Mouse (Mus musculus) limb, embryonic 13.5 days (tissue): ENCODE data around the gene Celsr1. TPM values are rescaled to one million over a fixed set of nuclear protein-coding genes. Genes with fewer than 3 reads are reported as not detected.

Experiments
- ATAC-seq: fragments of 200-750 bp; cut with Nextera tagmentation; 2 replicates; pipeline ENCODE4 v1.8.0; 2017; ENCODE audit warnings: low read depth, moderate number of reproducible peaks, moderate TSS enrichment; ENCODE audit not compliant: low FRiP score
- H3K27ac ChIP-seq: fragments of 300-500 bp; sonication (generic); 2 replicates; pipeline ENCODE4 v1.5.1; 2015; ENCODE audit warnings: inconsistent platforms, mild to moderate bottlenecking, moderate library complexity
- H3K27me3 ChIP-seq: fragments of 300-500 bp; sonication (generic); 2 replicates; pipeline ENCODE4 v1.6.1; 2015; ENCODE audit warnings: mild to moderate bottlenecking, inconsistent platforms
- H3K36me3 ChIP-seq: fragments of 300-500 bp; sonication (generic); 2 replicates; pipeline ENCODE4 v1.6.1; 2015; ENCODE audit warnings: inconsistent platforms, mild to moderate bottlenecking, moderate library complexity
- H3K4me1 ChIP-seq: fragments of 300-500 bp; sonication (generic); 2 replicates; pipeline ENCODE4 v1.6.1; 2015; ENCODE audit warnings: inconsistent platforms
- H3K4me2 ChIP-seq: fragments of 300-500 bp; sonication (generic); replicated peaks from 2 replicates; pipeline ENCODE4 v1.6.1; 2015; ENCODE audit warnings: inconsistent platforms, mild to moderate bottlenecking, moderate library complexity
- H3K4me3 ChIP-seq: fragments of 300-500 bp; sonication (generic); 2 replicates; pipeline ENCODE4 v1.5.1; 2015; ENCODE audit warnings: moderate library complexity, mild to moderate bottlenecking, inconsistent platforms
- H3K9ac ChIP-seq: fragments of 300-500 bp; sonication (generic); 2 replicates; pipeline ENCODE4 v1.6.1; 2015; ENCODE audit warnings: mild to moderate bottlenecking, inconsistent platforms
- H3K9me3 ChIP-seq: fragments of 300-500 bp; sonication (generic); 2 replicates; pipeline ENCODE4 v1.6.1; 2016; ENCODE audit warnings: inconsistent platforms
- WGBS: fragments of 180-500 bp; shearing (Covaris S2); methylation state at CpG from one replicate; pipeline ENCODE4 v1.1.7; 2015; 5-methylcytosine and 5-hydroxymethylcytosine counted together
- polyA plus RNA-seq: library from polyadenylated mRNA; unstranded; fragments of >200 nt; fragmentation: Nextera tagmentation; extraction: Ambion mirVana; gene quantifications from 2 replicates; pipeline ENCODE4 v1.2.1, GENCODE M21; 2015

Gene Celsr1
- polyA plus RNA-seq, 1 experiment from 2014 or later = 2.0 TPM

DNA sequence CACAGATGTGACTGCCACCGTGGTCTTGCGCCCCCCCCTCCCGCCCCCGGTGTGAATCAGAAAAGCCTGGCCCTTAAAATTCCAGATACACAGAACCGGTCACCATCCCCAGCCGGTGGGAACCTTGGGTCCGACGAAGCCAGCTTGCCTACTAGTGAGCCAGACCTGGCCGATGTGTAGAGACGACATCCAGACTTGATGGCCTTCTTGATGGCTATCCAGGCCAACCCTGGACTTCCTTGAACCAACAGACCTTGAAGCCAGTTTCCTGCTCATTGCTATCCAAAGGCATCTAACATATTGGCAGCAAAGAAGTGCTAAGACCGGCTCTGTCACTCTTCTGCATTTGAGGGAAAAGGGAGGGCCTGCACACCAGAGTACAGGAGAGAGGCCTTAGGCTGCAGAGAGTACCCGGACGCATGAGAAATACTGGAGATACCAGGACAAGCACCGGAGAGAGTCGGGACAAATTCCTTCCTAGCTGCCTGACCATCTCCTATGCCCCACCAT is 174.5 kb downstream of the Celsr1 start:
- ATAC-seq = peak; percentile 33; the same call in 1 of the 2 replicates
- Histone ChIP-seq H3K9ac (peak overlapping the region; percentile 83), H3K4me2 (peak overlapping the region; percentile 89), H3K27me3 (no peaks in the 10 kb centered on the region), H3K4me1 (peaks cover 21% of the 10 kb centered on the region), H3K36me3 (peaks cover 31% of the 10 kb centered on the region), H3K27ac (peak overlapping the region; percentile 72; the same call in 1 of the 2 replicates), H3K4me3 (peak overlapping the region; percentile 83), H3K9me3 (no peaks in the 10 kb centered on the region)
- WGBS = 9% methylated on average over 15 of the region's 15 CpGs

DNA sequence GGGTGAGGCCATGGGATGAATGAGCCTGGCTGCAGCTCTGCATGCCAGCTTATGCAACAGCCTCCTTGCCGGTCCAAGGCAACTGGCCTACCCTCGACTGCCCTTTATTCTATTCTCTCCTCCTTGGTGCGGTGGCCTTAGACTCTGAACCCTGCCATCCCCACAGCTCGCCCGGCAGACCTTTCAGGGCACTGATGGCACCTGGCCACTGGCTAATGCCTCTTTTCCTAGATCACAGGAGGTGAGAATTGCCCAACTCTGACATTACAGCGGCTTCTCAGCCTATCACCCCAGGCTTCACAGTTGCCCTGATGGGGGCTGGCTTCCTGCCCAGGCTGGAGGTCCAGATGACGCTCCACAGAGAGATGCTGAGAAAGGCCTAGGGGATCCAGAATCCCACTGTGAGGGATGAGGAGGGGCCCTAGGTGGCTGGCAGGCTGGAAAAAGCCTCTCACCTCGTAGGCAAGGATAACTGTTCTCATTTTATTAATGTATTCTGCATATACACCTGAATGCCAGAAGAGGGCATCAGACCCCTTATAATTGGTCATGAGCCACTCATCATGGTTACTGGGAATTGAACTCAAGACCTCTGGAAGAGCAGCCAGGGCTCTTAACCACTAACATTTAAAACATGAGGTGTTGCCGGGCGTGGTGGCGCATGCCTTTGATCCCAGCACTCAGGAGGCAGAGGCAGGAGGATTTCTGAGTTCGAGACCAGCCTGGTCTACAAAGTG is 181.8 kb downstream of the Celsr1 start:
- Histone ChIP-seq H3K4me3 (no peak overlapping the region), H3K27ac (no peak overlapping the region), H3K9ac (no peak overlapping the region), H3K27me3 (no peaks in the 10 kb centered on the region), H3K4me2 (no peak overlapping the region), H3K9me3 (no peaks in the 10 kb centered on the region), H3K4me1 (no peaks in the 10 kb centered on the region), H3K36me3 (peaks cover 1% of the 10 kb centered on the region; the same call in 1 of the 2 replicates)
- no peak for ATAC-seq
- 79% methylated on average over 12 of the region's 12 CpGs for WGBS

Other genes with a start within 250 kb of the Celsr1 start
- gene Cdpf1, start 222.1 kb downstream of the Celsr1 start, polyA plus RNA-seq = 25.8 and 27.7 TPM in 2 replicates
- 0.13 and 0.17 TPM in 2 replicates for gene Pkdrej, start 212.0 kb downstream of the Celsr1 start, polyA plus RNA-seq
- gene Ttc38, start 201.5 kb downstream of the Celsr1 start, polyA plus RNA-seq = 7.1 and 7.6 TPM in 2 replicates
- gene Gtse1, start 174.0 kb downstream of the Celsr1 start, polyA plus RNA-seq = 24.7 and 26.8 TPM in 2 replicates
- gene Trmu, start 154.5 kb downstream of the Celsr1 start, polyA plus RNA-seq = 44.3 and 49.5 TPM in 2 replicates
- gene Gramd4, start 23.9 kb upstream of the Celsr1 start, polyA plus RNA-seq = 15.0 and 15.3 TPM in 2 replicates
- gene Cerk, start 152.4 kb upstream of the Celsr1 start, polyA plus RNA-seq = 17.4 and 18.6 TPM in 2 replicates
- gene Tbc1d22a, start 180.7 kb upstream of the Celsr1 start, polyA plus RNA-seq = 12.5 and 13.5 TPM in 2 replicates